Mouse (Mus musculus): Measurements from ENCODE around the gene Tsc2. TPM values are rescaled to one million over a fixed set of nuclear protein-coding genes. Genes with fewer than 3 reads are reported as not detected.

Gene Tsc2
- total and polyA plus RNA-seq, 3 experiments, result 9.1 to 69.8 (median 35.2) TPM

GRCm38 (mm10) chr17:24676187-24676586, 43.8 kb upstream of the Tsc2 start:
- H3K79me2 ChIP-seq (replicated peaks; ENCODE audit: control insufficient read depth, extremely low read depth, insufficient read depth, poor library complexity, severe bottlenecking), result peaks cover 46% of the 10 kb centered on the region
- in situ Hi-C loops (cut with MboI; ENCODE audit: low pct_ligation_motif_present, low pct_unique_long_range_greater_than_20kb, low sequenced_read_pairs) (no loop called here), dilution Hi-C loops (cut with MboI; ENCODE audit: extremely low pct_ligation_motif_present, extremely low pct_unique_long_range_greater_than_20kb, low sequenced_read_pairs) (no loop called here)
- H3K36me3 ChIP-seq (replicated peaks in 1 of 2; ENCODE audit: control insufficient read depth in 1 of 2, insufficient read depth in 1 of 2, low read length in 1 of 2), result peaks cover 57 to 75% of the 10 kb centered on the region in 2 experiments
- H3K27me3 ChIP-seq (replicated peaks), result no peaks in the 10 kb centered on the region
- TF ChIP-seq KAT2A (IDR thresholded peaks at IDR 0.05; ENCODE audit: insufficient replicate concordance, low read length), result no peak
- TF ChIP-seq CTCF (conservative IDR thresholded peaks at IDR 0.05 in 1 of 2, IDR thresholded peaks at IDR 0.05 in 1 of 2; ENCODE audit: low read depth in 2 of 2, low read length in 2 of 2), result peak; percentile 73 to 82
- peak; percentile 51 for TF ChIP-seq RAD21 (IDR thresholded peaks at IDR 0.05; ENCODE audit: low read depth, low read length)
- peak; percentile 71 for TF ChIP-seq SMC3 (IDR thresholded peaks at IDR 0.05; ENCODE audit: low read depth, low read length)
- no peak overlapping the region for H3K27ac ChIP-seq (ENCODE audit: insufficient read depth, low read depth)
- H3K4me1 ChIP-seq (ENCODE audit: control insufficient read depth in 1 of 2, insufficient read depth in 2 of 2), result peaks cover 4 to 47% of the 10 kb centered on the region in 2 experiments; a peak in 2 of 4 replicates
- H3K9ac ChIP-seq (ENCODE audit: insufficient read depth, low read depth), result no peak overlapping the region
- DNase-seq (ENCODE audit: extremely low read depth), result peak; percentile 81
- no peak overlapping the region for H3K4me2 ChIP-seq (ENCODE audit: insufficient read depth, low read depth, poor library complexity, severe bottlenecking)
- no peak overlapping the region for H3K4me3 ChIP-seq (replicated peaks in 1 of 3; ENCODE audit: low read depth in 2 of 3, low read length in 2 of 3, poor library complexity in 1 of 3)
- no peaks in the 10 kb centered on the region for H3K9me3 ChIP-seq (replicated peaks; ENCODE audit: low read length)

GRCm38 (mm10) chr17:24674277-24674676, 41.8 kb upstream of the Tsc2 start:
- Histone ChIP-seq H3K36me3 (replicated peaks in 1 of 2; ENCODE audit: control insufficient read depth in 1 of 2, insufficient read depth in 1 of 2, low read length in 1 of 2) (peaks cover 38 to 56% of the 10 kb centered on the region in 2 experiments), H3K4me1 (ENCODE audit: control insufficient read depth in 1 of 2, insufficient read depth in 2 of 2) (peaks cover 5 to 52% of the 10 kb centered on the region in 2 experiments; a peak in 2 of 4 replicates)
- dilution Hi-C loops (cut with MboI; ENCODE audit: extremely low pct_ligation_motif_present, extremely low pct_unique_long_range_greater_than_20kb, low sequenced_read_pairs), result no loop called here

GRCm38 (mm10) chr17:24672141-24672540, 39.7 kb upstream of the Tsc2 start:
- H3K4me2 ChIP-seq (ENCODE audit: insufficient read depth, low read depth, poor library complexity, severe bottlenecking), result peak overlapping the region; percentile 98
- no peaks in the 10 kb centered on the region for H3K27me3 ChIP-seq (replicated peaks)
- peaks cover 5 to 67% of the 10 kb centered on the region in 2 experiments; a peak in 2 of 4 replicates for H3K4me1 ChIP-seq (ENCODE audit: control insufficient read depth in 1 of 2, insufficient read depth in 2 of 2)
- peaks cover 61% of the 10 kb centered on the region for H3K79me2 ChIP-seq (replicated peaks; ENCODE audit: control insufficient read depth, extremely low read depth, insufficient read depth, poor library complexity, severe bottlenecking)
- H3K27ac ChIP-seq (ENCODE audit: insufficient read depth, low read depth), result peak overlapping the region; percentile 29
- H3K9ac ChIP-seq (ENCODE audit: insufficient read depth, low read depth), result peak overlapping the region; percentile 97; the same call in 1 of the 2 replicates
- in situ Hi-C loops (cut with MboI; ENCODE audit: low pct_ligation_motif_present, low pct_unique_long_range_greater_than_20kb, low sequenced_read_pairs), result loop anchor here (5.0 kb wide), 1 partner anchor 140 kb away; the partner anchor contains the start of gene Rab26
- DNase-seq (ENCODE audit: extremely low read depth), result no peak
- no peaks in the 10 kb centered on the region for H3K9me3 ChIP-seq (replicated peaks; ENCODE audit: low read length)
- H3K36me3 ChIP-seq (replicated peaks in 1 of 2; ENCODE audit: control insufficient read depth in 1 of 2, insufficient read depth in 1 of 2, low read length in 1 of 2), result peaks cover 16 to 34% of the 10 kb centered on the region in 2 experiments
- H3K4me3 ChIP-seq (replicated peaks in 1 of 3; ENCODE audit: low read depth in 2 of 3, low read length in 2 of 3, poor library complexity in 1 of 3), result peak overlapping the region; percentile 1 to 99 (median 31)
- TF ChIP-seq POLR2AphosphoS2 (IDR thresholded peaks at IDR 0.05; ENCODE audit: low read depth, low read length) (no peak), ELF1 (IDR thresholded peaks at IDR 0.05; ENCODE audit: low read depth, low read length) (peak; percentile 62)
- dilution Hi-C loops (cut with MboI; ENCODE audit: extremely low pct_ligation_motif_present, extremely low pct_unique_long_range_greater_than_20kb, low sequenced_read_pairs), result no loop called here

More at GRCm38 (mm10) chr17:24674277-24674676, 41.8 kb upstream of the Tsc2 start:
- in situ Hi-C loops (cut with MboI; ENCODE audit: low pct_ligation_motif_present, low pct_unique_long_range_greater_than_20kb, low sequenced_read_pairs), result loop anchor here (5.0 kb wide), 1 partner anchor 142 kb away; the partner anchor contains the start of gene Rab26
- no peak for DNase-seq (ENCODE audit: extremely low read depth)
- H3K79me2 ChIP-seq (replicated peaks; ENCODE audit: control insufficient read depth, extremely low read depth, insufficient read depth, poor library complexity, severe bottlenecking), result peaks cover 61% of the 10 kb centered on the region
- no peak overlapping the region for H3K4me3 ChIP-seq (replicated peaks in 1 of 3; ENCODE audit: low read depth in 2 of 3, low read length in 2 of 3, poor library complexity in 1 of 3)
- H3K4me2 ChIP-seq (ENCODE audit: insufficient read depth, low read depth, poor library complexity, severe bottlenecking), result no peak overlapping the region
- no peak overlapping the region for H3K9ac ChIP-seq (ENCODE audit: insufficient read depth, low read depth)
- H3K9me3 ChIP-seq (replicated peaks; ENCODE audit: low read length), result no peaks in the 10 kb centered on the region
- H3K27me3 ChIP-seq (replicated peaks), result no peaks in the 10 kb centered on the region
- TF ChIP-seq PAX5 (IDR thresholded peaks at IDR 0.05; ENCODE audit: low read length) (no peak), MAFK (IDR thresholded peaks at IDR 0.05; ENCODE audit: insufficient replicate concordance, low read length) (no peak), EP300 (IDR thresholded peaks at IDR 0.05; ENCODE audit: low read length) (no peak), USF1 (IDR thresholded peaks at IDR 0.05; ENCODE audit: low read depth, low read length) (no peak), POLR2AphosphoS2 (IDR thresholded peaks at IDR 0.05; ENCODE audit: low read depth, low read length) (no peak), ZC3H11A (IDR thresholded peaks at IDR 0.05; ENCODE audit: low read depth, low read length) (no peak), BHLHE40 (IDR thresholded peaks at IDR 0.05; ENCODE audit: low read depth, low read length) (no peak)
- no peak overlapping the region for H3K27ac ChIP-seq (ENCODE audit: insufficient read depth, low read depth)
